ENCODE assay signal across 19 mouse cellular contexts in genomic region chr1:164494741-164495512, GRCm38 (mm10). TPM values are rescaled to one million over a fixed set of nuclear protein-coding genes. Genes with fewer than 3 reads are reported as not detected.
DNase-seq lines count a peak whose midpoint lies in the region; ATAC-seq and TF ChIP-seq lines count a peak whose summit lies in the region.
"Had no signal": no experiment of that assay in that cellular context is flagged by ENCODE, and none has a peak within 500 bp of the region (broad histone marks: within the 10 kb centered on the region; RNA-seq: fewer than 3 reads in every experiment).

No protein-coding gene starts in this region.

- ATAC-seq in kidney, embryonic 16.5 days (ENCODE audit: low FRiP score, low TSS enrichment): 0 out of 2 replicates have a peak, but pooled peaks have one; percentile 6
- peak; percentile 81 for ATAC-seq in intestine, embryonic 16.5 days
- no peak for ATAC-seq in forebrain, postnatal 0 days
- ATAC-seq: forebrain, embryonic 13.5 days; midbrain, embryonic 16.5 days had no signal

- H3K4me3 ChIP-seq in kidney, embryonic 16.5 days (ENCODE audit: low read length): no peak overlapping the region
- no peak overlapping the region for H3K4me3 ChIP-seq in intestine, embryonic 16.5 days (ENCODE audit: low read length)
- H3K4me3 ChIP-seq in forebrain, postnatal 0 days (ENCODE audit: low read depth, low read length): no peak overlapping the region
- H3K4me3 ChIP-seq: embryonic facial prominence, embryonic 15.5 days; forebrain, embryonic 13.5 days; heart, embryonic 12.5 days; neural tube, embryonic 12.5 days had no signal

- H3K9ac ChIP-seq in kidney, embryonic 16.5 days (replicated peaks; ENCODE audit: low read length): no peak overlapping the region
- H3K9ac ChIP-seq in intestine, embryonic 16.5 days (ENCODE audit: low read depth, low read length): no peak overlapping the region
- H3K9ac ChIP-seq in forebrain, postnatal 0 days: no peak overlapping the region
- H3K9ac ChIP-seq: embryonic facial prominence, embryonic 15.5 days; forebrain, embryonic 13.5 days; heart, embryonic 12.5 days; neural tube, embryonic 12.5 days had no signal

- H3K27me3 ChIP-seq in kidney, embryonic 16.5 days (ENCODE audit: insufficient read depth, low read length): no peaks in the 10 kb centered on the region
- no peaks in the 10 kb centered on the region for H3K27me3 ChIP-seq in intestine, embryonic 16.5 days (replicated peaks; ENCODE audit: control insufficient read depth, insufficient read depth, low read length)
- H3K27me3 ChIP-seq in splenic B cell, adult 2 months (ENCODE audit: control insufficient read depth, insufficient read depth, low read length, poor library complexity, severe bottlenecking): no peaks in the 10 kb centered on the region; the same call in 1 of the 2 replicates
- H3K27me3 ChIP-seq in forebrain, postnatal 0 days (ENCODE audit: insufficient read depth, low read length): no peaks in the 10 kb centered on the region
- H3K27me3 ChIP-seq: embryonic facial prominence, embryonic 15.5 days; forebrain, embryonic 13.5 days; heart, embryonic 12.5 days; neural tube, embryonic 12.5 days had no signal

- no peaks in the 10 kb centered on the region for H3K4me1 ChIP-seq in kidney, embryonic 16.5 days (ENCODE audit: insufficient read depth, low read length)
- H3K4me1 ChIP-seq in intestine, embryonic 16.5 days (ENCODE audit: control insufficient read depth, insufficient read depth, low read length): 0 out of 2 replicates have a peak, but pooled peaks cover 8% of the 10 kb centered on the region
- H3K4me1 ChIP-seq in forebrain, postnatal 0 days (ENCODE audit: insufficient read depth): no peaks in the 10 kb centered on the region
- H3K4me1 ChIP-seq: forebrain, embryonic 13.5 days; neural tube, embryonic 12.5 days had no signal

- no peak overlapping the region for H3K27ac ChIP-seq in kidney, embryonic 16.5 days (ENCODE audit: low read length)
- H3K27ac ChIP-seq in intestine, embryonic 16.5 days (ENCODE audit: low read length): no peak overlapping the region
- no peak overlapping the region for H3K27ac ChIP-seq in forebrain, postnatal 0 days (ENCODE audit: low read depth, low read length)
- H3K27ac ChIP-seq: forebrain, embryonic 13.5 days; neural tube, embryonic 12.5 days had no signal

- H3K36me3 ChIP-seq in kidney, embryonic 16.5 days (ENCODE audit: insufficient read depth, low read length): no peaks in the 10 kb centered on the region
- no peaks in the 10 kb centered on the region for H3K36me3 ChIP-seq in intestine, embryonic 16.5 days (ENCODE audit: control insufficient read depth, insufficient read depth, low read length)
- no peaks in the 10 kb centered on the region for H3K36me3 ChIP-seq in splenic B cell, adult 2 months (ENCODE audit: control insufficient read depth, insufficient read depth, low read length, poor library complexity, severe bottlenecking)
- H3K36me3 ChIP-seq in forebrain, postnatal 0 days (ENCODE audit: insufficient read depth): no peaks in the 10 kb centered on the region
- H3K36me3 ChIP-seq: embryonic facial prominence, embryonic 15.5 days; heart, embryonic 12.5 days; neural tube, embryonic 12.5 days had no signal

- no peak for DNase-seq in kidney, adult 18-20 months
- DNase-seq in ES-CJ7 (ENCODE audit: low read depth, low spot score): peak; percentile 96
- peak; percentile 14 for DNase-seq in splenic B cell, adult 2 months (ENCODE audit: low read depth, low spot score)
- no peak for DNase-seq in retina, postnatal 1 day
- DNase-seq in B cell, adult 2 months: no peak
- DNase-seq in forebrain, postnatal 0 days: no peak
- DNase-seq: adrenal gland, postnatal 36 days; cerebellum, postnatal 36 days; gastrocnemius, postnatal 14 days; kidney, postnatal 14 days; spleen, adult 18-20 months had no signal

- H3K4me2 ChIP-seq in kidney, embryonic 16.5 days (replicated peaks; ENCODE audit: low read depth, low read length): no peak overlapping the region
- no peak overlapping the region for H3K4me2 ChIP-seq in intestine, embryonic 16.5 days (ENCODE audit: low read depth, low read length)
- H3K4me2 ChIP-seq in forebrain, postnatal 0 days (ENCODE audit: low read depth): no peak overlapping the region
- H3K4me2 ChIP-seq: embryonic facial prominence, embryonic 15.5 days; forebrain, embryonic 13.5 days; heart, embryonic 12.5 days; liver, embryonic 11.5 days; neural tube, embryonic 12.5 days had no signal

- H3K9me3 ChIP-seq in kidney, embryonic 16.5 days (ENCODE audit: low read length): no peaks in the 10 kb centered on the region
- no peaks in the 10 kb centered on the region for H3K9me3 ChIP-seq in intestine, embryonic 16.5 days (ENCODE audit: control insufficient read depth, low read length)
- H3K9me3 ChIP-seq in forebrain, postnatal 0 days (ENCODE audit: low read length): no peaks in the 10 kb centered on the region
- H3K9me3 ChIP-seq: embryonic facial prominence, embryonic 15.5 days; forebrain, embryonic 13.5 days; neural tube, embryonic 12.5 days had no signal

- 65% methylated on average over 8 of the region's 8 CpGs for WGBS in kidney, embryonic 16.5 days
- WGBS in intestine, embryonic 16.5 days: 70% methylated on average over 8 of the region's 8 CpGs
- 69% methylated on average over 8 of the region's 8 CpGs for WGBS in forebrain, postnatal 0 days

- TF ChIP-seq CTCF in forebrain, postnatal 0 days (IDR thresholded peaks at IDR 0.05; ENCODE audit: low read depth): no peak

RNA-seq across cellular contexts. Expression of gene Atp1b1, which starts 36.8 kb away (rescaled TPM):
- 232 and 240 TPM in 2 replicates for polyA plus RNA-seq in kidney, embryonic 16.5 days (2015; fragmentation: Nextera tagmentation; extraction: Ambion mirVana)
- 184 and 199 TPM in 2 replicates for polyA plus RNA-seq in intestine, embryonic 16.5 days (2015; fragmentation: Nextera tagmentation; extraction: Ambion mirVana)
- total RNA-seq in forebrain, postnatal 0 days (2014; rRNA removed): 200 and 226 TPM in 2 replicates
- 313 and 432 TPM in 2 replicates for polyA plus RNA-seq in forebrain, postnatal 0 days (2015; fragmentation: Nextera tagmentation; extraction: Ambion mirVana)

Comparison
In these comparisons a context has a peak if more than half of its experiments do, and no peak if none do; other contexts are left out.
1. DNase-seq: peak in ES-CJ7 (single experiment) and splenic B cell, adult 2 months (single experiment); none in kidney, adult 18-20 months (single experiment), retina, postnatal 1 day (single experiment), B cell, adult 2 months (0 of 2) and forebrain, postnatal 0 days (single experiment).